Mouse (Mus musculus) mesoderm, embryonic 11.5 days (tissue): Measurements from ENCODE around the gene Tmem63c.

ENCODE experiments used
- DNase-seq: peaks from one replicate; pipeline ENCODE4 v3.0.0-alpha.2; 2012; ENCODE audit warnings: low read depth, low spot score

The Tmem63c gene

GRCm38 (mm10) chr12:87000151-87000839 is 20.8 kb upstream of the Tmem63c start:
- peak; percentile 58 for DNase-seq

- DNase-seq, result no peak
These were observed 20.3 kb upstream of the Tmem63c start for GRCm38 (mm10) chr12:87000840-87001176.

- no peak for DNase-seq
These were observed 18.9 kb upstream of the Tmem63c start for GRCm38 (mm10) chr12:87002209-87002608.

- no peak for DNase-seq
These were observed 18.3 kb upstream of the Tmem63c start for GRCm38 (mm10) chr12:87002815-87003214.

GRCm38 (mm10) chr12:87003606-87004005 is 17.5 kb upstream of the Tmem63c start:
- no peak for DNase-seq

- DNase-seq, result no peak
These were observed 16.5 kb upstream of the Tmem63c start for GRCm38 (mm10) chr12:87004596-87004995.

DNA sequence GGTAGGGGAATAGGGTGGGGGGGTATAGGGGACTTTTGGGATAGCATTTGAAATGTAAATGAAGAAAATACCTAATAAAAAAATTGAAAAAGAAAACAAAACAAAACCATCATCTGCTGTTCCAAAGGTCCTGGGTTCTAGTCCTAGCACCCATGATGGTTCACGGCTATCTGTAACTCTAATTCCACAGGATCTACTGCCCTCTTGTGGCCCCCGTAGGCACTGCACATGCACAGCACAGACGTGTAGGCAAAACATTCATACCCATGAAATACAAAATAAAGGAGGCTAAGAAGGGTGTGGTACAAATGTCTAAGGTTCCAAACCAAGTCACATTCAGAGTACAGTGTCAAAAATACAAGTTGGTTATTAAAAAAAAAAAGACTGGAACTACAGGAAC is 4.1 kb upstream of the Tmem63c start:
- DNase-seq, result peak; percentile 26

- DNase-seq, result no peak
These were observed 2.4 kb upstream of the Tmem63c start for GRCm38 (mm10) chr12:87018756-87019155.

- no peak for DNase-seq
These were observed 866 bp downstream of the Tmem63c start for GRCm38 (mm10) chr12:87022006-87022405.

DNA sequence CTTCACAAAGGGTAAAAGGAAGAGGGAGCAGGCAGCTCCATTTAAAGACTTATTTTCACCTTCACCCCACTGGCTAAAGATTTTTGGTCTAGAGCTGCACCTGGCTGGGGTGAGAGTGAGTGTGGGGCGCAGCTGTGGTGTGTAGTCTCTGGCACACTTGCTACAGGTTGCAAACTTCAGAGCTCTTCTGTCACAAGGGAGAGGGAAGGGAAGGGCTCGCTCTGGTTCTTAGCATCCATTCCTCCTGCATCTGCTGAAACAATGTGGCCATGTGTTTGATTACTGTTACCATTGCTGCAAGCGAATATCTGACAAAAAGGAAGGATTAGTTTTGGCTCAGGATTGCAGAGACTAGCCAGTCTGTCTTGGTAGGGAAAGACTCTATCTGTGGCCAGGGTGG is 2.3 kb downstream of the Tmem63c start:
- no peak for DNase-seq

- peak; percentile 42 for DNase-seq
These were observed 5.2 kb downstream of the Tmem63c start for GRCm38 (mm10) chr12:87026109-87026870.

- DNase-seq, result no peak
These were observed 5.7 kb downstream of the Tmem63c start for GRCm38 (mm10) chr12:87026871-87027240.

GRCm38 (mm10) chr12:87027391-87027790 is 6.3 kb downstream of the Tmem63c start:
- no peak for DNase-seq

DNA sequence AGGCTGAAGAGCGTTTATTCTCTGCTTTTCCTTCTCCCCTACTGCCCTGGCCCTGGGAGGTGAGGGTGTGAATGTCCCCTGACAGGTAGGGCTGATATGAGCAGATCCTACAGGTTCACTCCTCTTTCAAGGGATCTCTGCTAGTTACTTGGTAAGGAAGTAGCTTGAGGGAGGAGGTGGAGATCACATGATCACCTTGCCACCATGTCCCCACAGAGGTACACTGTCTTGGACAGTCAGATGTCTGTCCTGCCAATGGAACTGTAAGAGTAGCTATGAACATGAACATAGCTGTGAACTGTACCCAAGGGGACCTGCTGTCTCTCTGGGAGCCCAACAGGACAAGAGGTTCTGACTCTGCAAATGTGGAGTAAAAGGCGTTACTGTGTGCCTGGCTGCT is 6.9 kb downstream of the Tmem63c start:
- no peak for DNase-seq

DNA sequence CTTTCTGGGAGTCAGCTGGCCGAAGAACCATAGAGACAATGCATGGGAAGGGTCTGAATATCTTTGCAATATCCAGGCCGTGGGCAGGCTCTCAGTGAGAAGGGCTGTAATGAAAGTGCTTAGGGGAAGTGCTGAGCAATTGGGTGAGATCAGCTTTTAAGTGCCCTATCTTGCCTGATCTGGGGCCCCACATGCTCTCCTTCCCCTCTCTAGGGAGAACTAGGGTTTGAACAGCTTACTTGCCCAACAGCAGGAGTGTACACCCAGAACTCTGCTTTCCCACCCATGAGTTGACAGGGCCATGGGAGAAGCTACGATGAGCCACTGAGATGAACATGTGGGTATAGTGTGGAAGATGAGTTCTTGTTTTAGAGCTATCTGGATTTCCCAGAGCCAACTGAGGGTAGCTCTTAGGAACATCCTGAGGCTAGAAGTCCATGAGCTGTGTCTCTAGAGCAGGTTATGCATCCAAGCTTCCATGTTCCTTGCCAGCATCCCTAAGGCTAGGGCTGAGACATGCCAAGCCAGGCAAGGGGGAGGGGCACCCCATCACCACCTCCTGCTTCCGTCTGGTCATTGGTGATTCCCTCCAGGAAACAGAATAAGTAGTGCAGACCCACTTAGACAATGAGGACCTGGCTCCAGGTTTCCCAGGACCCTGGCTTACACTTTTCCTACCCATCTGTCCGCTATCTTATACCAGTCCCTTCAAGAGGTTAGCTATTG is 8.3 kb downstream of the Tmem63c start:
- DNase-seq, result no peak

DNA sequence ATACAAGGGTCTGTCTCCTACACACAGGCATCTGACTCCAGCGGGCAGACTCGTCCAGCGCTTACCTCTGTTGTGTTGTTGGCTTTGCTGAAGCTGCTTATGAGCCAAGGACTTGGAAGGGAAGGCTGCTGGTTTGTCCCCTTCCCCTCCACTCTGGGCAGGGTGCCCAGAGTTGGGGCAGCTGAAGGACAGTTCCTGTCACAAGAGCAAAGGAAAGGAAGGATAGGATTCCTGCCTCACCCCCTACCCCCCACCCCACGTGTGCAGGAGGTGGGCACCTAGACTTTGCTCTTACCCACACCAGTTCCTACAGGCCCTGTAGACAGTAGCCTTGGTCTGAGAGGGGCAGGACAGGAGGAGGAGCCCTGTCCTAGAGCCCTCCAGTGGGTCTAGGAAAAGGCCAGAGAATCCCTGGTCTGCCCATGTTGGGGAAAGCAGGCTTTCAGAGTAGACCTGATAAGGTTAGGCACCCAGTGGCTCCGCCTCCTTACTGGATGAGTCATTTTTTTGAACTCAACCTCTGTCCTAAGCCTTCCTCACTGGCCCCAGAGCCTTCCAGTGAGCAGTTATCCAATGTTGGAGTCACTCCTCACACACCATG is 10.1 kb downstream of the Tmem63c start:
- DNase-seq, result no peak

DNA sequence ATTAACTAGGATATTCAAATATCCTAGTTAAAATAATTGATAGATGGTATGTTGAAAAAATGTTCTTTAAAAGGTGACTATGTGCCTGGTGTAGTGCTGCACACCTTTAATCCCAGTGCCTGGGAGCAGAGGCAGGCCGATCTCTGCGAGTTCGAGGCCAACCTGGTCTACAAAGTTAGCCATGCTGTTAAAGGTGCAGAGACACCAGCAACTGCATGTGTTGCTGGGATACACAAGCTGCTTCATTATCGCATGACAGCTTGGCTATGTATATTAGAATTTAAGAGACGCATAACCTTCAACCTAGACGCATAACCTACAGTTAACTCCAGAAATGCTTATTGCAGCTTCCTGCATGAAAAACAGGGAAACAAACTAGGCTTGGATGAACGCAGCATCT is 15.5 kb downstream of the Tmem63c start:
- no peak for DNase-seq

GRCm38 (mm10) chr12:87040166-87040565 is 19.0 kb downstream of the Tmem63c start:
- DNase-seq, result peak; percentile 47

- DNase-seq, result no peak
These were observed 19.7 kb downstream of the Tmem63c start for GRCm38 (mm10) chr12:87040857-87041256.

DNA sequence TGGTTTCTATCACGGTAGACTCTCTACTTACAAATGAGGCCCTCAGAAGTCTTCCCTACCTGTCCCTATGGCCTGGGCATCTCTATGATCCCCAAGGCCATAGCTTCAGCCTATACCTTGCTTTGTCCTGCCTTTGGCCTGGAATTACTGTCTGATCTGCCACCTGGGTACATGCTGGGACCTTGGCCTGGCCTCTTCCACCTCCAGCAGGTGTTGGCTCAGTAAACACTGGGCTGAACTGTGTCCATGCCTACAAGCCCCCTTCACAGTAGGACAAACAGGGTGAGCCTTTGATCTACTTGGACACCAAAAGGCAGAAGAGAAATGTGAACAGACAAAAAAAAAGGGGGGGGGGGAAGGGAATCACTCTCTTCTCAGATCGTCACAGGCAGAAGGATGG is 21.3 kb downstream of the Tmem63c start:
- no peak for DNase-seq

GRCm38 (mm10) chr12:87043221-87043620 is 22.1 kb downstream of the Tmem63c start:
- no peak for DNase-seq

DNA sequence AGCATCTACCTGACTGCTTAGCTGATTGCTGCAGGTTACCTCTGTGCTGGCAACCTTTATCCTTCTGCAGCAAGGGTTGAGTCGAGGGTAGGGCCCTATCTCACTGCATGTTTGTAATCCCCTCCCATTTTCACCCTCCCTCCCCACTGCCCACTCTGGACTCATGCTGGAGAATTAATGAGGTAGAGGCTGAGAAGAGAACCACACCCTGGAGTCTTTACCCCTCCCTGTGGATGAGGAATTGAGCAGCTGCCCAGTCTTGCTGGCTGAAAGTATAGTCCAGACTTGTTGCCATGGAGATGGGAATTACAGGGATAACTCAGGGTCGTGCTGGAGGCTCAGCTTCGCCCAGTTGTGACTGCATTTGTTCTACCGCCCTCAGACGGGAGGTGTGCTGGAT is 23.6 kb downstream of the Tmem63c start:
- DNase-seq, result peak; percentile 44
